10 mouse cellular contexts compared by ENCODE assay signal in genomic region chr19:4743524-4743923, GRCm38 (mm10). TPM values are rescaled to one million over a fixed set of nuclear protein-coding genes. Genes with fewer than 3 reads are reported as not detected.
DNase-seq lines count a peak whose midpoint lies in the region; ATAC-seq and TF ChIP-seq lines count a peak whose summit lies in the region.
"Had no signal": no experiment of that assay in that cellular context is flagged by ENCODE, and none has a peak within 500 bp of the region (broad histone marks: within the 10 kb centered on the region; RNA-seq: fewer than 3 reads in every experiment).

No protein-coding gene starts in this region.

- TF ChIP-seq CTCF in left cerebral cortex, adult 2 months (IDR thresholded peaks at IDR 0.05), result peak; percentile 62
- TF ChIP-seq CTCF in bone marrow macrophage, adult 2 months (IDR thresholded peaks at IDR 0.05; ENCODE audit: low read depth, low read length), result peak; percentile 53; the same call in 1 of the 2 replicates

- no peak for ATAC-seq in CD4-positive, CD25-positive, alpha-beta regulatory T cell, adult 4 months

- intact Hi-C loops in left cerebral cortex, adult 2 months (cut with DNase I), result loop anchor here (1.0 to 2.0 kb wide), 2 partner anchors 99 to 115 kb away; no protein-coding TSS in a partner anchor
- intact Hi-C loops in left cerebral cortex, postnatal 10 days (cut with DNase I), result loop anchor here (5.0 kb wide), 3 partner anchors 101 to 246 kb away; partner anchors contain the start of genes 2010003K11Rik and Rce1
- intact Hi-C loops in left cerebral cortex, postnatal 25 days (cut with DNase I), result loop anchor here (1.0 to 5.0 kb wide), 3 partner anchors 99 to 246 kb away; partner anchors contain the start of gene 2010003K11Rik

- DNase-seq in CD4-positive, CD25-positive, alpha-beta regulatory T cell, adult 2 months (ENCODE audit: low read depth, low spot score), result peak; percentile 54
- no peak for DNase-seq in left cerebral cortex, adult 2 months (ENCODE audit: extremely low spot score in 1 of 2, low spot score in 2 of 2)
- no peak for DNase-seq in left cerebral cortex, postnatal 10 days (ENCODE audit: extremely low spot score in 1 of 2, low spot score in 2 of 2)
- DNase-seq in naive thymus-derived CD4-positive, alpha-beta T cell, adult 2 months (ENCODE audit: low read depth), result peak; percentile 48
- no peak for DNase-seq in left cerebral cortex, postnatal 25 days (ENCODE audit: low spot score in 2 of 2)
- DNase-seq in right cerebral cortex, postnatal 14 days, result no peak

- 0 out of 2 replicates have a peak overlapping the region, but pooled peaks have one; percentile 30 for H3K27ac ChIP-seq in left cerebral cortex, adult 2 months
- no peak overlapping the region for H3K27ac ChIP-seq in bone marrow macrophage, adult 2 months (ENCODE audit: insufficient read depth, low read depth, low read length)
- H3K27ac ChIP-seq: neural tube, embryonic 13.5 days had no signal

- no peak for TF ChIP-seq POLR2A in bone marrow macrophage, adult 2 months (IDR thresholded peaks at IDR 0.05; ENCODE audit: borderline replicate concordance, low read depth, low read length)

- no peak overlapping the region for H3K4me3 ChIP-seq in left cerebral cortex, adult 2 months
- no peak overlapping the region for H3K4me3 ChIP-seq in bone marrow macrophage, adult 2 months (ENCODE audit: insufficient read depth, low read length)
- H3K4me3 ChIP-seq: embryonic facial prominence, embryonic 13.5 days; neural tube, embryonic 13.5 days had no signal

- H3K4me1 ChIP-seq in bone marrow macrophage, adult 2 months (ENCODE audit: control insufficient read depth, insufficient read depth, low read length), result peaks cover 10% of the 10 kb centered on the region
- H3K4me1 ChIP-seq: neural tube, embryonic 13.5 days had no signal

RNA-seq across cellular contexts. Expression of gene Rbm4b, which starts 12.8 kb away (rescaled TPM):
- polyA plus RNA-seq in CD4-positive, CD25-positive, alpha-beta regulatory T cell, adult 4 months (2017; shearing (Covaris generic)), result 100 to 1,000 TPM; 105 to 151 TPM
- total RNA-seq in left cerebral cortex, adult 2 months (2021), result 10 to 100 TPM; 16.3 to 18.2 TPM
- total RNA-seq in left cerebral cortex, postnatal 10 days (2021), result 10 to 100 TPM; 12.4 to 14.2 TPM
- 6.2 and 7.7 TPM in 2 replicates for polyA plus RNA-seq in bone marrow macrophage, adult 2 months (2012; ENCODE audit: insufficient read depth, insufficient read length, missing spikeins)
- 10 to 100 TPM; 16.5 to 18.9 TPM for total RNA-seq in left cerebral cortex, postnatal 25 days (2021)

RNA-seq across cellular contexts. Expression of gene Sptbn2, which starts 32.6 kb away (rescaled TPM):
- polyA plus RNA-seq in CD4-positive, CD25-positive, alpha-beta regulatory T cell, adult 4 months (2017; shearing (Covaris generic)), result under 1 TPM; 0.13 to 0.18 TPM
- 100 to 1,000 TPM; 561 to 597 TPM for total RNA-seq in left cerebral cortex, adult 2 months (2021)
- total RNA-seq in left cerebral cortex, postnatal 10 days (2021), result 100 to 1,000 TPM; 553 to 622 TPM
- not detected in 2 replicates for polyA plus RNA-seq in bone marrow macrophage, adult 2 months (2012; ENCODE audit: insufficient read depth, insufficient read length, missing spikeins)
- total RNA-seq in left cerebral cortex, postnatal 25 days (2021), result 100 to 1,000 TPM; 659 to 669 TPM

RNA-seq across cellular contexts. Expression of gene Gm960, which starts 45.1 kb away (rescaled TPM):
- not detected for polyA plus RNA-seq in CD4-positive, CD25-positive, alpha-beta regulatory T cell, adult 4 months (2017; shearing (Covaris generic))
- total RNA-seq in left cerebral cortex, adult 2 months (2021), result 1 to 10 TPM; 1.5 to 1.6 TPM
- total RNA-seq in left cerebral cortex, postnatal 10 days (2021), result 1 to 10 TPM; 2.7 to 3.0 TPM
- not detected in 2 replicates for polyA plus RNA-seq in bone marrow macrophage, adult 2 months (2012; ENCODE audit: insufficient read depth, insufficient read length, missing spikeins)
- total RNA-seq in left cerebral cortex, postnatal 25 days (2021), result 1 to 10 TPM; 1.1 to 1.3 TPM

RNA-seq across cellular contexts. Expression of gene Rbm4, which starts 50.2 kb away (rescaled TPM):
- 10 to 100 TPM; 27.9 to 49.0 TPM for polyA plus RNA-seq in CD4-positive, CD25-positive, alpha-beta regulatory T cell, adult 4 months (2017; shearing (Covaris generic))
- 100 to 1,000 TPM in 1 of 2 experiments, 10 to 100 TPM in 1; 93.1 to 112 TPM for total RNA-seq in left cerebral cortex, adult 2 months (2021)
- total RNA-seq in left cerebral cortex, postnatal 10 days (2021), result 10 to 100 TPM; 68.0 to 68.9 TPM
- 18.5 and 18.6 TPM in 2 replicates for polyA plus RNA-seq in bone marrow macrophage, adult 2 months (2012; ENCODE audit: insufficient read depth, insufficient read length, missing spikeins)
- 10 to 100 TPM; 74.8 to 76.3 TPM for total RNA-seq in left cerebral cortex, postnatal 25 days (2021)

Comparison
In these comparisons a context has a peak if more than half of its experiments do, and no peak if none do; other contexts are left out.
1. DNase-seq: peak in CD4-positive, CD25-positive, alpha-beta regulatory T cell, adult 2 months (single experiment) and naive thymus-derived CD4-positive, alpha-beta T cell, adult 2 months (single experiment); none in left cerebral cortex, adult 2 months (0 of 2), left cerebral cortex, postnatal 10 days (0 of 2), left cerebral cortex, postnatal 25 days (0 of 2) and right cerebral cortex, postnatal 14 days (single experiment).